Mouse (Mus musculus): Measurements from ENCODE around the gene Arhgef7.

DNA sequence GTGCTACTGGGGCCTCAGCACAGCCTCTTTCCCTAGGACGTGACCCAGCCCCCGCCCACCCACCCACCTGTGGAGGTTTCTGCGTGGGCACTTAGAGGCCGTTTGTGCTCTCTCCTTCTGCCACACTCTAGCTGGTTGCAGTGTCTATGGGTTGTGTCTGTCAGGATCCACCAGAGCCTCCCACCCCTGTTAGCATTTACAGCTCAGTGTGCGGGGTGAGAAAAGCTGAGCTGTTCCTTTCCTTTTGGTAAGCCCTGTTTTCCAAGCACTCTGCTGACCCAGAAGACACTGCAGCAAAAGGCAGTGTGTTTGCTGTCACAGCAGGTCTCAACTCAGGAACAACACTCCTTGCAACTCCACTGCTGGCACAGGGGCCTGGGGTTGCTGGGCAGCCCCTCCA is 106.7 kb downstream of the Arhgef7 start:
- TF ChIP-seq CTCF (IDR thresholded peaks at IDR 0.05) (no peak), EP300 (IDR thresholded peaks at IDR 0.05) (no peak)
